Mouse (Mus musculus) bone marrow macrophage, adult 2 months (primary cell): Measurements from ENCODE around the gene Slc2a12.

ENCODE experiments used
- CTCF ChIP-seq: IDR thresholded peaks from 2 replicates; pipeline ENCODE4 v1.5.1; 2012; ENCODE audit warnings: low read depth, mild to moderate bottlenecking, low read length, moderate library complexity
- POLR2A ChIP-seq: IDR thresholded peaks from 2 replicates; pipeline ENCODE4 v1.6.1; 2012; ENCODE audit warnings: mild to moderate bottlenecking, low read depth, low read length, borderline replicate concordance

GRCm38 (mm10) chr10:22751175-22751682 is 106.4 kb downstream of the Slc2a12 start:
- TF ChIP-seq POLR2A = no peak
- TF ChIP-seq CTCF = no peak
